Mouse (Mus musculus): ENCODE results near the gene Rsbn1. TPM values are rescaled to one million over a fixed set of nuclear protein-coding genes. Genes with fewer than 3 reads are reported as not detected.

The Rsbn1 gene
- polyA plus RNA-seq (2012; rRNA removed), result 1.2 and 2.7 TPM in 2 replicates

- H3K27ac ChIP-seq (ENCODE audit: insufficient read depth, low read depth, low read length), result peak within 1 kb of the TSS; percentile 54
- peaks cover 1% of the 10 kb centered on the region; the same call in 1 of the 2 replicates for H3K36me3 ChIP-seq (ENCODE audit: control insufficient read depth, insufficient read depth, low read length)
- no peaks in the 10 kb centered on the region; the same call in 1 of the 2 replicates for H3K4me1 ChIP-seq (ENCODE audit: control insufficient read depth, insufficient read depth, insufficient read length, low read length)
- H3K27me3 ChIP-seq (ENCODE audit: control insufficient read depth, insufficient read depth, low read length), result no peaks in the 10 kb centered on the region
- no peak for TF ChIP-seq CTCF (IDR thresholded peaks at IDR 0.05; ENCODE audit: extremely low read depth, insufficient read length, insufficient replicate concordance, low read depth, low read length)
- TF ChIP-seq POLR2A (IDR thresholded peaks at IDR 0.05; ENCODE audit: low read depth, low read length), result peak; percentile 67; the same call in 1 of the 2 replicates
- H3K4me3 ChIP-seq (ENCODE audit: low read depth, low read length), result peak within 1 kb of the TSS; percentile 96
- WGBS, result under 1% methylated on average over 50 of the region's 55 CpGs
These were observed at the start of gene Rsbn1 for GRCm38 (mm10) chr3:103914010-103914669. Gene Rsbn1 (plus strand): TSS chr3:103914120.

DNA sequence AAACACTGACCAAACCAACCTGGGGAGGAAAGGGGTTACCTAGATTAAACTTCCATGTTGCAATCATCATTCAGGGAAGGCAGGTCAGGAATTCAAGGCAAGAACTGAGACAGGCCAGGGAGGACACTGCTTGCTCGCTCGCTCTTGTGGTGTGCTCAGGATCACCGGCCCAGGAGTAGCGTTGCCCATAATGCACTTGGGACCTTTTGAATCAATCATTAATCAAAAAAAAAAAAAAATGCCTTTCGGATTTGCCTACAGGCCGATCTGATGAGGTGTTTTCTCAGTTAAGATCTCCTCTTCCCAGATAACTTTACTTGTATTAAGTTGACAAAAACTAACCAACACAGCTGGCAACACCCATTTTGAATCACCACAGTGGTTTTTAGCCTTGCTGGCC is 49.7 kb upstream of the Rsbn1 start:
- Histone ChIP-seq H3K36me3 (ENCODE audit: control insufficient read depth, insufficient read depth, low read length) (0 out of 2 replicates have a peak, but pooled peaks cover 1% of the 10 kb centered on the region), H3K27ac (ENCODE audit: insufficient read depth, low read depth, low read length) (0 out of 2 replicates have a peak overlapping the region, but pooled peaks have one; percentile 22), H3K4me1 (ENCODE audit: control insufficient read depth, insufficient read depth, insufficient read length, low read length) (peaks cover 2% of the 10 kb centered on the region; the same call in 1 of the 2 replicates), H3K27me3 (ENCODE audit: control insufficient read depth, insufficient read depth, low read length) (no peaks in the 10 kb centered on the region), H3K4me3 (ENCODE audit: low read depth, low read length) (0 out of 2 replicates have a peak overlapping the region, but pooled peaks have one; percentile 14)
- WGBS, result 36% methylated on average over 6 of the region's 6 CpGs
- TF ChIP-seq CTCF (IDR thresholded peaks at IDR 0.05; ENCODE audit: extremely low read depth, insufficient read length, insufficient replicate concordance, low read depth, low read length), result no peak
- TF ChIP-seq POLR2A (IDR thresholded peaks at IDR 0.05; ENCODE audit: low read depth, low read length), result no peak

- H3K36me3 ChIP-seq (ENCODE audit: control insufficient read depth, insufficient read depth, low read length), result peaks cover 3% of the 10 kb centered on the region; the same call in 1 of the 2 replicates
- peak overlapping the region; percentile 70 for H3K27ac ChIP-seq (ENCODE audit: insufficient read depth, low read depth, low read length)
- 85% methylated on average over 5 of the region's 5 CpGs for WGBS
- no peak for TF ChIP-seq CTCF (IDR thresholded peaks at IDR 0.05; ENCODE audit: extremely low read depth, insufficient read length, insufficient replicate concordance, low read depth, low read length)
- no peak for TF ChIP-seq POLR2A (IDR thresholded peaks at IDR 0.05; ENCODE audit: low read depth, low read length)
- H3K4me1 ChIP-seq (ENCODE audit: control insufficient read depth, insufficient read depth, insufficient read length, low read length), result peaks cover 2% of the 10 kb centered on the region; the same call in 1 of the 2 replicates
- no peaks in the 10 kb centered on the region for H3K27me3 ChIP-seq (ENCODE audit: control insufficient read depth, insufficient read depth, low read length)
- H3K4me3 ChIP-seq (ENCODE audit: low read depth, low read length), result no peak overlapping the region
These were observed 46.4 kb upstream of the Rsbn1 start for GRCm38 (mm10) chr3:103867424-103867971.

DNA sequence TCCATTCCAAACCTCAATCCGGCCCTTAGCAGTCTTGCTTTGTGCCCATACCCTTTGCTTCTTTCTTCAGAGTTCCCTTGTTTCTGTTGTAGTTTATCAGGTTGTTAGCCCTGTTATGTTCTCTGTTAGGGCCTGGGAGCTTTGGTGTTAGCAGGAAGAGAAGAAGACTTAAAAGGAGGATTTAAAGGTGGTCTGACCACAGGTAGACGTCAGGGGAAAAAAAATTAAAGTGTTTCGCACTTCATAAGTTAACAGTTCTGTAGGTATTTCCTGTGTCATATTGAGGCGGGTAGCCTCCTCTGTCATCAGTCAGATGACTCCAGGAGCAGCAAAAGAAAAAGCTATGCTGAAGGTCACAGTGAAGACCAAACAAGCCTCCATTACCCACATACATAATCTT is 45.9 kb upstream of the Rsbn1 start:
- H3K4me3 ChIP-seq (ENCODE audit: low read depth, low read length), result no peak overlapping the region
- TF ChIP-seq CTCF (IDR thresholded peaks at IDR 0.05; ENCODE audit: extremely low read depth, insufficient read length, insufficient replicate concordance, low read depth, low read length) (no peak), POLR2A (IDR thresholded peaks at IDR 0.05; ENCODE audit: low read depth, low read length) (no peak)
- H3K27ac ChIP-seq (ENCODE audit: insufficient read depth, low read depth, low read length), result peak overlapping the region; percentile 70
- H3K27me3 ChIP-seq (ENCODE audit: control insufficient read depth, insufficient read depth, low read length), result no peaks in the 10 kb centered on the region
- peaks cover 2% of the 10 kb centered on the region; the same call in 1 of the 2 replicates for H3K4me1 ChIP-seq (ENCODE audit: control insufficient read depth, insufficient read depth, insufficient read length, low read length)
- H3K36me3 ChIP-seq (ENCODE audit: control insufficient read depth, insufficient read depth, low read length), result peaks cover 3% of the 10 kb centered on the region; the same call in 1 of the 2 replicates
- 79% methylated on average over 4 of the region's 4 CpGs for whole genome bisulfite sequencing

- no peak overlapping the region for H3K4me3 ChIP-seq (ENCODE audit: low read depth, low read length)
- 62% methylated on average over 3 of the region's 3 CpGs for WGBS
- H3K4me1 ChIP-seq (ENCODE audit: control insufficient read depth, insufficient read depth, insufficient read length, low read length), result peaks cover 1% of the 10 kb centered on the region; the same call in 1 of the 2 replicates
These were observed 41.2 kb upstream of the Rsbn1 start for GRCm38 (mm10) chr3:103872663-103873098.

DNA sequence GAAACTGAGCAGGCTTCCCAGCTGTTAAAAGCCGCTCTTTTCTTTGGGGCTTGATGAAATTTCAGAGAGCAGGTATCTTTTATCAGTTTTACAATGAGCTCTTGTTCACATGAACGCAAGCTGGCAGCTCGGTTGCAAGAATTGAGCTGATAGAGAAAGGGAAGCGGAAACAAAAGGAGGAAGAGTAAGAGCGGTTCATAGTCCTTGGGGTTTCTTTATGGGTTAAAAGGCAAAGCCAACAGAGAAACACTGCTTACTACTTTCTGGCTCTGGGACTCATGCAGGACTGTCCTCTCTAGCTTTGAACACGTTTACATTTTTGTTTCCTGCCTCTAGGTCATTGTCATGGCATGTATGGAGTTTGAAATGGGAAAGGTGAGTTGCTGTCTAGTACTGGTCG is 39.6 kb upstream of the Rsbn1 start:
- Histone ChIP-seq H3K27ac (ENCODE audit: insufficient read depth, low read depth, low read length) (no peak overlapping the region), H3K36me3 (ENCODE audit: control insufficient read depth, insufficient read depth, low read length) (peaks cover 17% of the 10 kb centered on the region), H3K27me3 (ENCODE audit: control insufficient read depth, insufficient read depth, low read length) (no peaks in the 10 kb centered on the region), H3K4me1 (ENCODE audit: control insufficient read depth, insufficient read depth, insufficient read length, low read length) (no peaks in the 10 kb centered on the region), H3K4me3 (ENCODE audit: low read depth, low read length) (no peak overlapping the region)
- WGBS, result 48% methylated on average over 7 of the region's 7 CpGs
- no peak for TF ChIP-seq CTCF (IDR thresholded peaks at IDR 0.05; ENCODE audit: extremely low read depth, insufficient read length, insufficient replicate concordance, low read depth, low read length)
- no peak for TF ChIP-seq POLR2A (IDR thresholded peaks at IDR 0.05; ENCODE audit: low read depth, low read length)

More at GRCm38 (mm10) chr3:103872663-103873098, 41.2 kb upstream of the Rsbn1 start:
- Histone ChIP-seq H3K27me3 (ENCODE audit: control insufficient read depth, insufficient read depth, low read length) (no peaks in the 10 kb centered on the region), H3K27ac (ENCODE audit: insufficient read depth, low read depth, low read length) (no peak overlapping the region), H3K36me3 (ENCODE audit: control insufficient read depth, insufficient read depth, low read length) (peaks cover 15% of the 10 kb centered on the region)
- no peak for TF ChIP-seq CTCF (IDR thresholded peaks at IDR 0.05; ENCODE audit: extremely low read depth, insufficient read length, insufficient replicate concordance, low read depth, low read length)
- no peak for TF ChIP-seq POLR2A (IDR thresholded peaks at IDR 0.05; ENCODE audit: low read depth, low read length)

GRCm38 (mm10) chr3:103885946-103886345 is 28.0 kb upstream of the Rsbn1 start:
- H3K36me3 ChIP-seq (ENCODE audit: control insufficient read depth, insufficient read depth, low read length), result peaks cover 31% of the 10 kb centered on the region
- H3K4me3 ChIP-seq (ENCODE audit: low read depth, low read length), result no peak overlapping the region
- H3K4me1 ChIP-seq (ENCODE audit: control insufficient read depth, insufficient read depth, insufficient read length, low read length), result no peaks in the 10 kb centered on the region
- no peak overlapping the region for H3K27ac ChIP-seq (ENCODE audit: insufficient read depth, low read depth, low read length)
- TF ChIP-seq CTCF (IDR thresholded peaks at IDR 0.05; ENCODE audit: extremely low read depth, insufficient read length, insufficient replicate concordance, low read depth, low read length) (no peak), POLR2A (IDR thresholded peaks at IDR 0.05; ENCODE audit: low read depth, low read length) (no peak)
- no peaks in the 10 kb centered on the region for H3K27me3 ChIP-seq (ENCODE audit: control insufficient read depth, insufficient read depth, low read length)
- WGBS, result 74% methylated on average over 11 of the region's 11 CpGs

Measured in small intestine, adult 2 months (tissue).